Mouse (Mus musculus) megakaryocyte, embryonic 14.5 days (primary cell): ENCODE results near the gene Slamf9.

Source experiments
- FLI1 ChIP-seq: IDR thresholded peaks from 2 replicates; pipeline ENCODE4 v1.6.1; 2012; ENCODE audit warnings: low read length, inconsistent platforms, mixed read lengths
- GATA1 ChIP-seq: IDR thresholded peaks from 3 replicates; pipeline ENCODE4 v1.6.1; 2012; ENCODE audit warnings: mixed read lengths, low read length, inconsistent platforms, borderline replicate concordance

DNA sequence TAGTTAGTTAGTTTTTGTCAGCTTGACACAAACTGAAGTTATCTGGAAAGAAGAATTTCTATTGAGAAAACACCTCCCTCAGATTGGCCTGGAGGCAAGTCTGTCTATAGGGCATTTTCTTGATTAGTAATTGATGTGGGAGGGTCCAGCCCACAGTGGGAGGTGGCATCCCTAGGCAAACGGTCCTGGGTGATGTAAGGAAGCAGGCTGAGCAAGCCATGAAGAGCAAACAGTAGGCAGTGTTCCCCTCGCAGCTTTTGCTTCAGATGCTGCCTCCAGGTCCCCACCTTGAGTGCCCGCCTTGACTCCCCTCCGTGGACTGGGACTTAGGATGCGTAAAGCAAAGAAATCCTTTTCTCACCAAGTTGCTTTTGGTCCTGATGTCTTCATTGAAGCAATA, 34.1 kb downstream of the Slamf9 start:
- no peak for TF ChIP-seq FLI1
- TF ChIP-seq GATA1, result no peak
